Mouse (Mus musculus): Measurements from ENCODE around the gene Tmem106c. TPM values are rescaled to one million over a fixed set of nuclear protein-coding genes. Genes with fewer than 3 reads are reported as not detected.

The Tmem106c gene
- polyA plus RNA-seq (2014; fragmentation: Nextera tagmentation; extraction: Ambion mirVana): 51.0 and 53.6 TPM in 2 replicates

- H3K36me3 ChIP-seq (ENCODE audit: control insufficient read depth, insufficient read depth, low read length): no peaks in the 10 kb centered on the region
- WGBS: under 1% methylated on average over 66 of the region's 67 CpGs
- peak; percentile 92 for ATAC-seq (ENCODE audit: low read depth)
Observed at GRCm38 (mm10) chr15:97963989-97964835, at the start of gene Tmem106c. Gene Tmem106c (plus strand): TSS chr15:97964200.

GRCm38 (mm10) chr15:97914331-97914747 lies 49.7 kb upstream of the Tmem106c start:
- 27% methylated on average over 9 of the region's 9 CpGs for WGBS
- H3K4me3 ChIP-seq (ENCODE audit: low read depth, low read length): no peak overlapping the region
- no peak overlapping the region for H3K27ac ChIP-seq (ENCODE audit: low read depth, low read length)
- H3K4me2 ChIP-seq (ENCODE audit: low read depth, low read length): no peak overlapping the region
- H3K4me1 ChIP-seq (ENCODE audit: control insufficient read depth, insufficient read depth, low read length): no peaks in the 10 kb centered on the region
- H3K9ac ChIP-seq (replicated peaks; ENCODE audit: low read depth, low read length): no peak overlapping the region
- ATAC-seq (ENCODE audit: low read depth): no peak
- no peaks in the 10 kb centered on the region; the same call in 1 of the 2 replicates for H3K27me3 ChIP-seq (ENCODE audit: control insufficient read depth, insufficient read depth, low read length)
- H3K36me3 ChIP-seq (ENCODE audit: control insufficient read depth, insufficient read depth, low read length): no peaks in the 10 kb centered on the region
- no peaks in the 10 kb centered on the region for H3K9me3 ChIP-seq (ENCODE audit: control insufficient read depth, low read length)

More at GRCm38 (mm10) chr15:97963989-97964835, at the start of gene Tmem106c:
- peak within 1 kb of the TSS; percentile 74 for H3K4me2 ChIP-seq (ENCODE audit: low read depth, low read length)
- peak within 1 kb of the TSS; percentile 53 for H3K4me3 ChIP-seq (ENCODE audit: low read depth, low read length)
- no peaks in the 10 kb centered on the region for H3K27me3 ChIP-seq (ENCODE audit: control insufficient read depth, insufficient read depth, low read length)
- H3K9ac ChIP-seq (replicated peaks; ENCODE audit: low read depth, low read length): peak within 1 kb of the TSS; percentile 55
- H3K4me1 ChIP-seq (ENCODE audit: control insufficient read depth, insufficient read depth, low read length): no peaks in the 10 kb centered on the region
- H3K9me3 ChIP-seq (ENCODE audit: control insufficient read depth, low read length): no peaks in the 10 kb centered on the region
- peak within 1 kb of the TSS; percentile 56 for H3K27ac ChIP-seq (ENCODE audit: low read depth, low read length)

GRCm38 (mm10) chr15:97917994-97918393 lies 46.0 kb upstream of the Tmem106c start:
- H3K9me3 ChIP-seq (ENCODE audit: control insufficient read depth, low read length): no peaks in the 10 kb centered on the region
- no peak for ATAC-seq (ENCODE audit: low read depth)
- WGBS: 81% methylated on average over 9 of the region's 9 CpGs
- H3K36me3 ChIP-seq (ENCODE audit: control insufficient read depth, insufficient read depth, low read length): no peaks in the 10 kb centered on the region
- H3K27me3 ChIP-seq (ENCODE audit: control insufficient read depth, insufficient read depth, low read length): no peaks in the 10 kb centered on the region
- no peak overlapping the region for H3K27ac ChIP-seq (ENCODE audit: low read depth, low read length)
- no peak overlapping the region for H3K4me3 ChIP-seq (ENCODE audit: low read depth, low read length)
- H3K9ac ChIP-seq (replicated peaks; ENCODE audit: low read depth, low read length): no peak overlapping the region
- H3K4me2 ChIP-seq (ENCODE audit: low read depth, low read length): no peak overlapping the region
- H3K4me1 ChIP-seq (ENCODE audit: control insufficient read depth, insufficient read depth, low read length): no peaks in the 10 kb centered on the region

GRCm38 (mm10) chr15:97919217-97919616 lies 44.8 kb upstream of the Tmem106c start:
- Histone ChIP-seq H3K9me3 (ENCODE audit: control insufficient read depth, low read length) (no peaks in the 10 kb centered on the region), H3K4me1 (ENCODE audit: control insufficient read depth, insufficient read depth, low read length) (no peaks in the 10 kb centered on the region), H3K4me2 (ENCODE audit: low read depth, low read length) (no peak overlapping the region), H3K4me3 (ENCODE audit: low read depth, low read length) (no peak overlapping the region), H3K27ac (ENCODE audit: low read depth, low read length) (no peak overlapping the region), H3K9ac (replicated peaks; ENCODE audit: low read depth, low read length) (no peak overlapping the region), H3K36me3 (ENCODE audit: control insufficient read depth, insufficient read depth, low read length) (no peaks in the 10 kb centered on the region), H3K27me3 (ENCODE audit: control insufficient read depth, insufficient read depth, low read length) (no peaks in the 10 kb centered on the region)
- no peak for ATAC-seq (ENCODE audit: low read depth)
- 86% methylated on average over 7 of the region's 7 CpGs for WGBS

- no peak overlapping the region for H3K4me2 ChIP-seq (ENCODE audit: low read depth, low read length)
- H3K9ac ChIP-seq (replicated peaks; ENCODE audit: low read depth, low read length): no peak overlapping the region
- no peak for ATAC-seq (ENCODE audit: low read depth)
- H3K4me1 ChIP-seq (ENCODE audit: control insufficient read depth, insufficient read depth, low read length): no peaks in the 10 kb centered on the region
- no peaks in the 10 kb centered on the region for H3K36me3 ChIP-seq (ENCODE audit: control insufficient read depth, insufficient read depth, low read length)
- H3K27me3 ChIP-seq (ENCODE audit: control insufficient read depth, insufficient read depth, low read length): no peaks in the 10 kb centered on the region
- no peak overlapping the region for H3K4me3 ChIP-seq (ENCODE audit: low read depth, low read length)
- H3K9me3 ChIP-seq (ENCODE audit: control insufficient read depth, low read length): no peaks in the 10 kb centered on the region
- WGBS: 76% methylated on average over 5 of the region's 5 CpGs
- no peak overlapping the region for H3K27ac ChIP-seq (ENCODE audit: low read depth, low read length)
Observed at GRCm38 (mm10) chr15:97920306-97920705, 43.7 kb upstream of the Tmem106c start.

- Histone ChIP-seq H3K36me3 (ENCODE audit: control insufficient read depth, insufficient read depth, low read length) (no peaks in the 10 kb centered on the region), H3K4me1 (ENCODE audit: control insufficient read depth, insufficient read depth, low read length) (no peaks in the 10 kb centered on the region), H3K27ac (ENCODE audit: low read depth, low read length) (no peak overlapping the region), H3K4me3 (ENCODE audit: low read depth, low read length) (no peak overlapping the region), H3K4me2 (ENCODE audit: low read depth, low read length) (no peak overlapping the region), H3K9ac (replicated peaks; ENCODE audit: low read depth, low read length) (no peak overlapping the region), H3K27me3 (ENCODE audit: control insufficient read depth, insufficient read depth, low read length) (no peaks in the 10 kb centered on the region), H3K9me3 (ENCODE audit: control insufficient read depth, low read length) (no peaks in the 10 kb centered on the region)
- 94% methylated on average over 9 of the region's 9 CpGs for WGBS
- no peak for ATAC-seq (ENCODE audit: low read depth)
Observed at GRCm38 (mm10) chr15:97921796-97922195, 42.2 kb upstream of the Tmem106c start.

- Histone ChIP-seq H3K36me3 (ENCODE audit: control insufficient read depth, insufficient read depth, low read length) (no peaks in the 10 kb centered on the region), H3K4me3 (ENCODE audit: low read depth, low read length) (no peak overlapping the region), H3K9ac (replicated peaks; ENCODE audit: low read depth, low read length) (no peak overlapping the region), H3K27ac (ENCODE audit: low read depth, low read length) (no peak overlapping the region), H3K9me3 (ENCODE audit: control insufficient read depth, low read length) (no peaks in the 10 kb centered on the region), H3K4me2 (ENCODE audit: low read depth, low read length) (no peak overlapping the region), H3K27me3 (ENCODE audit: control insufficient read depth, insufficient read depth, low read length) (no peaks in the 10 kb centered on the region), H3K4me1 (ENCODE audit: control insufficient read depth, insufficient read depth, low read length) (no peaks in the 10 kb centered on the region)
- no peak for ATAC-seq (ENCODE audit: low read depth)
- WGBS: 94% methylated on average over 2 of the region's 2 CpGs
Observed at GRCm38 (mm10) chr15:97922421-97922820, 41.6 kb upstream of the Tmem106c start.

- no peak for ATAC-seq (ENCODE audit: low read depth)
- H3K4me3 ChIP-seq (ENCODE audit: low read depth, low read length): no peak overlapping the region
- WGBS: 56% methylated on average over 4 of the region's 4 CpGs
- no peaks in the 10 kb centered on the region for H3K36me3 ChIP-seq (ENCODE audit: control insufficient read depth, insufficient read depth, low read length)
- no peak overlapping the region for H3K27ac ChIP-seq (ENCODE audit: low read depth, low read length)
- H3K9me3 ChIP-seq (ENCODE audit: control insufficient read depth, low read length): no peaks in the 10 kb centered on the region
- no peak overlapping the region for H3K4me2 ChIP-seq (ENCODE audit: low read depth, low read length)
- no peaks in the 10 kb centered on the region for H3K27me3 ChIP-seq (ENCODE audit: control insufficient read depth, insufficient read depth, low read length)
- H3K9ac ChIP-seq (replicated peaks; ENCODE audit: low read depth, low read length): no peak overlapping the region
- H3K4me1 ChIP-seq (ENCODE audit: control insufficient read depth, insufficient read depth, low read length): no peaks in the 10 kb centered on the region
Observed at GRCm38 (mm10) chr15:97927018-97927417, 37.0 kb upstream of the Tmem106c start.

- H3K4me1 ChIP-seq (ENCODE audit: control insufficient read depth, insufficient read depth, low read length): no peaks in the 10 kb centered on the region
- no peak overlapping the region for H3K4me2 ChIP-seq (ENCODE audit: low read depth, low read length)
- H3K36me3 ChIP-seq (ENCODE audit: control insufficient read depth, insufficient read depth, low read length): no peaks in the 10 kb centered on the region
- no peak overlapping the region for H3K9ac ChIP-seq (replicated peaks; ENCODE audit: low read depth, low read length)
- H3K4me3 ChIP-seq (ENCODE audit: low read depth, low read length): no peak overlapping the region
- ATAC-seq (ENCODE audit: low read depth): no peak
- H3K27ac ChIP-seq (ENCODE audit: low read depth, low read length): no peak overlapping the region
- WGBS: 74% methylated on average over 6 of the region's 6 CpGs
- no peaks in the 10 kb centered on the region for H3K27me3 ChIP-seq (ENCODE audit: control insufficient read depth, insufficient read depth, low read length)
- H3K9me3 ChIP-seq (ENCODE audit: control insufficient read depth, low read length): no peaks in the 10 kb centered on the region
Observed at GRCm38 (mm10) chr15:97927821-97928220, 36.2 kb upstream of the Tmem106c start.

Data from neural tube, embryonic 14.5 days (tissue).